Mouse (Mus musculus) liver, embryonic 14.5 days (tissue): ENCODE results near the gene Psma7.

Source experiments
- CTCF ChIP-seq: IDR thresholded peaks from 2 replicates; pipeline ENCODE4 v1.5.1; 2016; ENCODE audit warnings: antibody characterized with exemption, low read depth, control low read depth
- EP300 ChIP-seq: IDR thresholded peaks from 2 replicates; pipeline ENCODE4 v1.6.1; 2016; ENCODE audit warnings: antibody characterized with exemption, low read depth

GRCm38 (mm10) chr2:180024401-180025098, 17.7 kb downstream of the Psma7 start, which contains the start of gene Lsm14b:
- TF ChIP-seq CTCF (no peak), EP300 (no peak)
